Mouse (Mus musculus): ENCODE data around the gene Hsd11b1. TPM values are rescaled to one million over a fixed set of nuclear protein-coding genes. Genes with fewer than 3 reads are reported as not detected.

The Hsd11b1 gene
- polyA plus RNA-seq, 1 experiment = 0.86 TPM

- H3K4me1 ChIP-seq (ENCODE audit: control insufficient read depth, insufficient read depth, low read length) = no peaks in the 10 kb centered on the region
- H3K4me3 ChIP-seq (ENCODE audit: insufficient read depth, low read length) = no peak overlapping the region
- H3K27ac ChIP-seq (ENCODE audit: insufficient read depth, low read length) = no peak overlapping the region
- TF ChIP-seq CTCF (IDR thresholded peaks at IDR 0.05; ENCODE audit: borderline replicate concordance, insufficient read depth, low read length) (no peak), POLR2A (IDR thresholded peaks at IDR 0.05; ENCODE audit: low read depth, low read length) (no peak)
These were observed 47.9 kb downstream of the Hsd11b1 start for GRCm38 (mm10) chr1:193216000-193216399.

GRCm38 (mm10) chr1:193214053-193214452 is 49.8 kb downstream of the Hsd11b1 start:
- no peak overlapping the region for H3K27ac ChIP-seq (ENCODE audit: insufficient read depth, low read length)
- TF ChIP-seq POLR2A (IDR thresholded peaks at IDR 0.05; ENCODE audit: low read depth, low read length) (no peak), CTCF (IDR thresholded peaks at IDR 0.05; ENCODE audit: borderline replicate concordance, insufficient read depth, low read length) (no peak)
- H3K4me1 ChIP-seq (ENCODE audit: control insufficient read depth, insufficient read depth, low read length) = no peaks in the 10 kb centered on the region
- H3K4me3 ChIP-seq (ENCODE audit: insufficient read depth, low read length) = no peak overlapping the region

GRCm38 (mm10) chr1:193211371-193211770 is 52.5 kb downstream of the Hsd11b1 start:
- TF ChIP-seq POLR2A (IDR thresholded peaks at IDR 0.05; ENCODE audit: low read depth, low read length) = no peak
- no peak for TF ChIP-seq CTCF (IDR thresholded peaks at IDR 0.05; ENCODE audit: borderline replicate concordance, insufficient read depth, low read length)
- H3K4me1 ChIP-seq (ENCODE audit: control insufficient read depth, insufficient read depth, low read length) = no peaks in the 10 kb centered on the region
- no peak overlapping the region for H3K27ac ChIP-seq (ENCODE audit: insufficient read depth, low read length)
- H3K4me3 ChIP-seq (ENCODE audit: insufficient read depth, low read length) = no peak overlapping the region

GRCm38 (mm10) chr1:193208178-193208577 is 55.7 kb downstream of the Hsd11b1 start:
- no peaks in the 10 kb centered on the region for H3K4me1 ChIP-seq (ENCODE audit: control insufficient read depth, insufficient read depth, low read length)
- H3K4me3 ChIP-seq (ENCODE audit: insufficient read depth, low read length) = no peak overlapping the region
- TF ChIP-seq CTCF (IDR thresholded peaks at IDR 0.05; ENCODE audit: borderline replicate concordance, insufficient read depth, low read length) = peak; percentile 94
- no peak for TF ChIP-seq POLR2A (IDR thresholded peaks at IDR 0.05; ENCODE audit: low read depth, low read length)
- H3K27ac ChIP-seq (ENCODE audit: insufficient read depth, low read length) = no peak overlapping the region

GRCm38 (mm10) chr1:193207503-193207902 is 56.4 kb downstream of the Hsd11b1 start, which contains the start of gene Lamb3:
Lamb3 (plus strand) TSS chr1:193207699.
- no peak for TF ChIP-seq POLR2A (IDR thresholded peaks at IDR 0.05; ENCODE audit: low read depth, low read length)
- no peak for TF ChIP-seq CTCF (IDR thresholded peaks at IDR 0.05; ENCODE audit: borderline replicate concordance, insufficient read depth, low read length)
- H3K27ac ChIP-seq (ENCODE audit: insufficient read depth, low read length) = no peak within 1 kb of the TSS
- H3K4me3 ChIP-seq (ENCODE audit: insufficient read depth, low read length) = no peak within 1 kb of the TSS
- no peaks in the 10 kb centered on the region for H3K4me1 ChIP-seq (ENCODE audit: control insufficient read depth, insufficient read depth, low read length)

GRCm38 (mm10) chr1:193205431-193205830 is 58.4 kb downstream of the Hsd11b1 start:
- Histone ChIP-seq H3K27ac (ENCODE audit: insufficient read depth, low read length) (no peak overlapping the region), H3K4me3 (ENCODE audit: insufficient read depth, low read length) (no peak overlapping the region), H3K4me1 (ENCODE audit: control insufficient read depth, insufficient read depth, low read length) (no peaks in the 10 kb centered on the region)
- TF ChIP-seq CTCF (IDR thresholded peaks at IDR 0.05; ENCODE audit: borderline replicate concordance, insufficient read depth, low read length) = no peak

- no peaks in the 10 kb centered on the region for H3K4me1 ChIP-seq (ENCODE audit: control insufficient read depth, insufficient read depth, low read length)
- H3K27ac ChIP-seq (ENCODE audit: insufficient read depth, low read length) = no peak overlapping the region
- no peak for TF ChIP-seq POLR2A (IDR thresholded peaks at IDR 0.05; ENCODE audit: low read depth, low read length)
- TF ChIP-seq CTCF (IDR thresholded peaks at IDR 0.05; ENCODE audit: borderline replicate concordance, insufficient read depth, low read length) = no peak
- H3K4me3 ChIP-seq (ENCODE audit: insufficient read depth, low read length) = no peak overlapping the region
These were observed 60.1 kb downstream of the Hsd11b1 start for GRCm38 (mm10) chr1:193203821-193204220.

- no peak within 1 kb of the TSS for H3K4me3 ChIP-seq (ENCODE audit: insufficient read depth, low read length)
These were observed 62.5 kb downstream of the Hsd11b1 start, which contains the start of gene Traf3ip3 for GRCm38 (mm10) chr1:193201383-193201778. Traf3ip3 (minus strand) TSS chr1:193201703.

GRCm38 (mm10) chr1:193200640-193201382 is 63.1 kb downstream of the Hsd11b1 start:
- no peak for TF ChIP-seq POLR2A (IDR thresholded peaks at IDR 0.05; ENCODE audit: low read depth, low read length)
- TF ChIP-seq CTCF (IDR thresholded peaks at IDR 0.05; ENCODE audit: borderline replicate concordance, insufficient read depth, low read length) = no peak
- Histone ChIP-seq H3K4me3 (ENCODE audit: insufficient read depth, low read length) (no peak overlapping the region), H3K4me1 (ENCODE audit: control insufficient read depth, insufficient read depth, low read length) (no peaks in the 10 kb centered on the region), H3K27ac (ENCODE audit: insufficient read depth, low read length) (no peak overlapping the region)

More at GRCm38 (mm10) chr1:193201383-193201778, 62.5 kb downstream of the Hsd11b1 start, which contains the start of gene Traf3ip3:
- Histone ChIP-seq H3K27ac (ENCODE audit: insufficient read depth, low read length) (no peak within 1 kb of the TSS), H3K4me1 (ENCODE audit: control insufficient read depth, insufficient read depth, low read length) (no peaks in the 10 kb centered on the region)
- TF ChIP-seq POLR2A (IDR thresholded peaks at IDR 0.05; ENCODE audit: low read depth, low read length) (no peak), CTCF (IDR thresholded peaks at IDR 0.05; ENCODE audit: borderline replicate concordance, insufficient read depth, low read length) (no peak)

GRCm38 (mm10) chr1:193198312-193198711 is 65.6 kb downstream of the Hsd11b1 start:
- TF ChIP-seq POLR2A (IDR thresholded peaks at IDR 0.05; ENCODE audit: low read depth, low read length) = no peak
- no peak for TF ChIP-seq CTCF (IDR thresholded peaks at IDR 0.05; ENCODE audit: borderline replicate concordance, insufficient read depth, low read length)
- Histone ChIP-seq H3K27ac (ENCODE audit: insufficient read depth, low read length) (no peak overlapping the region), H3K4me3 (ENCODE audit: insufficient read depth, low read length) (no peak overlapping the region), H3K4me1 (ENCODE audit: control insufficient read depth, insufficient read depth, low read length) (no peaks in the 10 kb centered on the region)
